ENCODE assay signal across 8 mouse cellular contexts in the genomic region with DNA sequence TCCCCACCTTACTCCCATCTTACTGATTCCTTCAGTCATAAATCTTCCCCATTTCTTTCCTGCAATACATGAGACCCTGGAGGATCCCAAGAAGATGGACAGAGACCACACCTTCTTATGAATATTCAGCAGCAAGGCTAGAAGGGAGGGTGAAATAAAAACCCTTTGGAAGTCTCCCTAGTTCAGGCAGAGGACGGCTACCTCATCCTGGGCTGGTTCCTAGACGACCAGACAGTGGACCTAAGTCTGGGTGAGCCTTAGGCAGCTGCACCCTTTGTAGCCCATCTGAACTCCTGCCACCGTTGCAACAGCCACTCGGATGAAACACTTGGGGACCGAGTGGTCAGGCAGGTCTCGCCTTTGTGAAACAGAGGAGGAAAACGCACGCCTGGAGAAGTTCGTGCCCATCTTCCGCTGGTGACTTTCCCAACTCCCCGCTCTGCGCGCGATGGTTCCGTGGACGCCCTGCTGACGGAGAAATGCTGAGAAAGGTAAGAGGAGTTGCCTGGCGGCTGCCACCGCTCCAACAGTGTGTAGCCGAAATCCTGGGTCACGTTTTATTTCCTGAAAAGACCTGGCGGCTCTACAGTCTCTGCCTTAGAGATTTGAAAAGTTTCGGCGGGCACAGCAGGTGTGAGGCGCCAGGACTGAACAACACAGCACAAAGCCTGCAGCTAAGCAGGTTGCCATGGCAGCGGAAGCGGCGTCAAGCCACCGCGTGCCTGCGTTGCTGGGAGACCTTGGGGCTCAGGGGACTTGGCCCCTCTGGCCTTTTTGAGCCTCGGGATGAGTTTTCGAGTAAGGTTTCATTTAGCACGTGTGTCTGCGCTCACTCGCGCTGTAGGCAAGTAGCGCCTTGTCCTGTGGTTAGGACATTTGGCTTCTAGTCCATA.
DNase-seq lines count a peak whose midpoint lies in the region; ATAC-seq lines count a peak whose summit lies in the region.

No protein-coding gene starts in this region.

- under 1% methylated on average over 38 of the region's 38 CpGs for WGBS in heart, embryonic 11.5 days (ENCODE audit: insufficient replicate concordance)
- WGBS in kidney, embryonic 15.5 days, result under 1% methylated on average over 38 of the region's 38 CpGs
- under 1% methylated on average over 38 of the region's 38 CpGs for WGBS in limb, embryonic 15.5 days
- under 1% methylated on average over 38 of the region's 38 CpGs for WGBS in midbrain, embryonic 15.5 days

- H3K9me3 ChIP-seq in erythroblast, embryonic 14.5 days (ENCODE audit: control insufficient read depth, low read length), result no peaks in the 10 kb centered on the region
- 0 out of 2 replicates have a peak, but pooled peaks cover 2% of the 10 kb centered on the region for H3K9me3 ChIP-seq in heart, embryonic 11.5 days (replicated peaks; ENCODE audit: control insufficient read depth, low read length)
- H3K9me3 ChIP-seq in kidney, embryonic 15.5 days (replicated peaks), result 0 out of 2 replicates have a peak, but pooled peaks cover 7% of the 10 kb centered on the region
- no peaks in the 10 kb centered on the region for H3K9me3 ChIP-seq in limb, embryonic 15.5 days
- H3K9me3 ChIP-seq in midbrain, embryonic 15.5 days, result no peaks in the 10 kb centered on the region

- no peaks in the 10 kb centered on the region for H3K36me3 ChIP-seq in erythroblast, embryonic 14.5 days (ENCODE audit: control insufficient read depth)
- H3K36me3 ChIP-seq in heart, embryonic 11.5 days (ENCODE audit: control insufficient read depth, insufficient read depth, low read length), result no peaks in the 10 kb centered on the region
- H3K36me3 ChIP-seq in kidney, embryonic 15.5 days, result no peaks in the 10 kb centered on the region
- H3K36me3 ChIP-seq in limb, embryonic 15.5 days, result no peaks in the 10 kb centered on the region
- no peaks in the 10 kb centered on the region for H3K36me3 ChIP-seq in midbrain, embryonic 15.5 days (replicated peaks)
- H3K36me3 ChIP-seq in splenic B cell, adult 2 months (ENCODE audit: control insufficient read depth, insufficient read depth, low read length, poor library complexity, severe bottlenecking), result no peaks in the 10 kb centered on the region

- peaks cover 26% of the 10 kb centered on the region for H3K27me3 ChIP-seq in erythroblast, embryonic 14.5 days (ENCODE audit: control insufficient read depth)
- H3K27me3 ChIP-seq in heart, embryonic 11.5 days (ENCODE audit: control insufficient read depth, insufficient read depth, low read length), result peaks cover 19% of the 10 kb centered on the region
- H3K27me3 ChIP-seq in kidney, embryonic 15.5 days, result peaks cover 36% of the 10 kb centered on the region
- H3K27me3 ChIP-seq in limb, embryonic 15.5 days, result 0 out of 2 replicates have a peak, but pooled peaks cover 14% of the 10 kb centered on the region
- no peaks in the 10 kb centered on the region for H3K27me3 ChIP-seq in midbrain, embryonic 15.5 days (replicated peaks)
- H3K27me3 ChIP-seq in splenic B cell, adult 2 months (ENCODE audit: control insufficient read depth, insufficient read depth, low read length, poor library complexity, severe bottlenecking), result no peaks in the 10 kb centered on the region

- no peaks in the 10 kb centered on the region for H3K4me1 ChIP-seq in erythroblast, embryonic 14.5 days (ENCODE audit: control insufficient read depth)
- H3K4me1 ChIP-seq in heart, embryonic 11.5 days (ENCODE audit: control insufficient read depth, insufficient read depth, low read length), result no peaks in the 10 kb centered on the region
- H3K4me1 ChIP-seq in kidney, embryonic 15.5 days, result peaks cover 23% of the 10 kb centered on the region
- H3K4me1 ChIP-seq in limb, embryonic 15.5 days, result peaks cover 18% of the 10 kb centered on the region
- peaks cover 22% of the 10 kb centered on the region for H3K4me1 ChIP-seq in midbrain, embryonic 15.5 days

- peak overlapping the region; percentile 12 for H3K4me3 ChIP-seq in erythroblast, embryonic 14.5 days (replicated peaks)
- H3K4me3 ChIP-seq in heart, embryonic 11.5 days (ENCODE audit: low read depth, low read length), result peak overlapping the region; percentile 48
- peak overlapping the region; percentile 44 for H3K4me3 ChIP-seq in kidney, embryonic 15.5 days (replicated peaks)
- H3K4me3 ChIP-seq in limb, embryonic 15.5 days, result peak overlapping the region; percentile 33
- peak overlapping the region; percentile 42 for H3K4me3 ChIP-seq in midbrain, embryonic 15.5 days

- no peak overlapping the region; the same call in 1 of the 2 replicates for H3K9ac ChIP-seq in heart, embryonic 11.5 days (ENCODE audit: low read depth, low read length)
- H3K9ac ChIP-seq in kidney, embryonic 15.5 days, result peak overlapping the region; percentile 28; the same call in 1 of the 2 replicates
- no peak overlapping the region for H3K9ac ChIP-seq in limb, embryonic 15.5 days
- peak overlapping the region; percentile 35 for H3K9ac ChIP-seq in midbrain, embryonic 15.5 days

- peak overlapping the region; percentile 88 for H3K4me2 ChIP-seq in heart, embryonic 11.5 days
- H3K4me2 ChIP-seq in kidney, embryonic 15.5 days, result peak overlapping the region; percentile 85
- H3K4me2 ChIP-seq in limb, embryonic 15.5 days, result peak overlapping the region; percentile 76
- H3K4me2 ChIP-seq in midbrain, embryonic 15.5 days, result peak overlapping the region; percentile 93

- DNase-seq in cerebellum, postnatal 4 days (ENCODE audit: low spot score in 2 of 2), result peak; percentile 39 to 68
- DNase-seq in splenic B cell, adult 2 months (ENCODE audit: low read depth, low spot score), result peak; percentile 60

- H3K27ac ChIP-seq in heart, embryonic 11.5 days (ENCODE audit: low read depth, low read length), result no peak overlapping the region
- no peak overlapping the region for H3K27ac ChIP-seq in kidney, embryonic 15.5 days
- no peak overlapping the region for H3K27ac ChIP-seq in limb, embryonic 15.5 days
- peak overlapping the region; percentile 45; the same call in 1 of the 2 replicates for H3K27ac ChIP-seq in midbrain, embryonic 15.5 days

- ATAC-seq in erythroblast, adult 5-6 weeks (replicated peaks; ENCODE audit: low FRiP score, poor library complexity, severe bottlenecking), result no peak
- ATAC-seq in heart, embryonic 11.5 days (replicated peaks; ENCODE audit: insufficient number of reproducible peaks, low FRiP score, low TSS enrichment), result peak; percentile 61; the same call in 1 of the 2 replicates
- ATAC-seq in kidney, embryonic 15.5 days (replicated peaks; ENCODE audit: low FRiP score), result peak; percentile 71
- ATAC-seq in limb, embryonic 15.5 days (ENCODE audit: insufficient number of reproducible peaks, low FRiP score, low TSS enrichment, low read depth), result no peak
- ATAC-seq in midbrain, embryonic 15.5 days (replicated peaks), result peak; percentile 96

Comparison
In these comparisons a context has a peak if more than half of its experiments do, and no peak if none do; other contexts are left out.
1. ATAC-seq: peak in heart, embryonic 11.5 days (single experiment), kidney, embryonic 15.5 days (single experiment) and midbrain, embryonic 15.5 days (single experiment); none in erythroblast, adult 5-6 weeks (single experiment) and limb, embryonic 15.5 days (single experiment).
2. H3K9ac ChIP-seq: peak in kidney, embryonic 15.5 days (single experiment) and midbrain, embryonic 15.5 days (single experiment); none in heart, embryonic 11.5 days (single experiment) and limb, embryonic 15.5 days (single experiment).
3. Peak in every context shown above with its lines, with median percentiles within 50 percentile points of each other: H3K4me3 ChIP-seq and H3K4me2 ChIP-seq.